Mouse (Mus musculus) MEL (cell line): ENCODE results near the gene Rcc1. TPM values are rescaled to one million over a fixed set of nuclear protein-coding genes. Genes with fewer than 3 reads are reported as not detected.

Source experiments
- DNase-seq: peaks from one replicate; pipeline ENCODE4 v3.0.0; 2011; ENCODE audit warnings: low read depth, low spot score
- H3K27ac ChIP-seq: 2 replicates; pipeline ENCODE4 v1.5.1; 2012; ENCODE audit warnings: low read depth, mild to moderate bottlenecking, control low read depth, low read length, moderate library complexity; ENCODE audit not compliant: control insufficient read depth
- H3K27me3 ChIP-seq, 2 experiments: fragments of 150-350 bp in 1 of 2; sonication (generic) in 1 of 2; 2 replicates each; pipeline ENCODE4 v1.6.1; 2012; ENCODE audit warnings: low read length in 2 of 2, mild to moderate bottlenecking in 2 of 2, improper control_type of control experiment in 1 of 2, moderate library complexity in 1 of 2; ENCODE audit not compliant: insufficient read depth in 2 of 2, control insufficient read depth in 1 of 2
- H3K36me3 ChIP-seq, 2 experiments: 2 replicates each; pipeline ENCODE4 v1.6.1; 2012 to 2014; ENCODE audit warnings: low read length in 2 of 2, improper control_type of control experiment in 1 of 2, inconsistent platforms in 1 of 2, mild to moderate bottlenecking in 1 of 2; ENCODE audit not compliant: insufficient read depth in 2 of 2, control insufficient read depth in 1 of 2
- H3K4me1 ChIP-seq, 2 experiments: fragments of 150-350 bp in 1 of 2; sonication (generic) in 1 of 2; 2 replicates each; pipeline ENCODE4 v1.6.1; 2012; ENCODE audit warnings: low read length in 2 of 2, improper control_type of control experiment in 1 of 2, mild to moderate bottlenecking in 1 of 2; ENCODE audit not compliant: insufficient read depth in 2 of 2, control insufficient read depth in 1 of 2
- H3K4me3 ChIP-seq, 2 experiments: fragments of 150-350 bp in 1 of 2; sonication (generic) in 1 of 2; 2 replicates each; pipeline ENCODE4 v1.5.1; 2012; ENCODE audit warnings: low read depth in 2 of 2, low read length in 2 of 2, mild to moderate bottlenecking in 2 of 2, moderate library complexity in 2 of 2, control low read depth in 1 of 2, improper control_type of control experiment in 1 of 2; ENCODE audit not compliant: control insufficient read depth in 1 of 2, insufficient read depth in 1 of 2
- H3K79me2 ChIP-seq: 2 replicates; pipeline ENCODE4 v1.6.1; 2012; ENCODE audit warnings: mild to moderate bottlenecking, low read length, moderate library complexity; ENCODE audit not compliant: control insufficient read depth, poor library complexity, insufficient read depth
- H3K9ac ChIP-seq: 2 replicates; pipeline ENCODE4 v1.6.1; 2012; ENCODE audit warnings: low read depth, mild to moderate bottlenecking, control low read depth, low read length, moderate library complexity; ENCODE audit not compliant: control insufficient read depth, poor library complexity, severe bottlenecking
- H3K9me3 ChIP-seq: fragments of 150-350 bp; sonication (generic); replicated peaks from 2 replicates; pipeline ENCODE4 v1.6.1; 2012; ENCODE audit warnings: mild to moderate bottlenecking, low read length, improper control_type of control experiment, moderate library complexity; ENCODE audit not compliant: insufficient read depth
- CHD1 ChIP-seq: IDR thresholded peaks from 2 replicates; pipeline ENCODE4 v1.6.1; 2012; ENCODE audit warnings: low read depth, mild to moderate bottlenecking, inconsistent platforms, low read length, improper control_type of control experiment
- CHD2 ChIP-seq: IDR thresholded peaks from 2 replicates; pipeline ENCODE4 v1.6.1; 2011; ENCODE audit warnings: low read length, improper control_type of control experiment
- CTCF ChIP-seq, 3 experiments: IDR thresholded peaks in 2 of 3; conservative IDR thresholded peaks in 1 of 3; 2 replicates each; pipeline ENCODE4 v1.5.1; 2011 to 2012; ENCODE audit warnings: low read length in 3 of 3, low read depth in 2 of 3, mild to moderate bottlenecking in 2 of 3, improper control_type of control experiment in 1 of 3, inconsistent platforms in 1 of 3, mixed read lengths in 1 of 3, moderate library complexity in 1 of 3; ENCODE audit not compliant: control insufficient read depth in 1 of 3, insufficient read depth in 1 of 3, poor library complexity in 1 of 3, severe bottlenecking in 1 of 3
- E2F4 ChIP-seq: IDR thresholded peaks from 2 replicates; pipeline ENCODE4 v1.6.1; 2011; ENCODE audit warnings: low read depth, low read length, improper control_type of control experiment, borderline replicate concordance
- ELF1 ChIP-seq: IDR thresholded peaks from 2 replicates; pipeline ENCODE4 v1.6.1; 2014; ENCODE audit warnings: low read depth, mild to moderate bottlenecking, inconsistent platforms, low read length, improper control_type of control experiment, moderate library complexity
- EP300 ChIP-seq, 2 experiments: IDR thresholded peaks; 2 replicates each; pipeline ENCODE4 v1.6.1; 2011; ENCODE audit warnings: improper control_type of control experiment in 2 of 2, low read length in 2 of 2, low read depth in 1 of 2, mild to moderate bottlenecking in 1 of 2
- ETS1 ChIP-seq: IDR thresholded peaks from 2 replicates; pipeline ENCODE4 v1.6.1; 2012; ENCODE audit warnings: low read depth, mild to moderate bottlenecking, inconsistent platforms, low read length, improper control_type of control experiment, moderate library complexity
- GABPA ChIP-seq: IDR thresholded peaks from 2 replicates; pipeline ENCODE4 v1.6.1; 2012; ENCODE audit warnings: low read depth, mild to moderate bottlenecking, inconsistent platforms, low read length, improper control_type of control experiment, moderate library complexity
- GATA1 ChIP-seq: IDR thresholded peaks from 2 replicates; pipeline ENCODE4 v1.6.1; 2011; ENCODE audit warnings: low read depth, low read length, improper control_type of control experiment
- HCFC1 ChIP-seq: IDR thresholded peaks from 2 replicates; pipeline ENCODE4 v1.6.1; 2012; ENCODE audit warnings: low read depth, mild to moderate bottlenecking, inconsistent platforms, low read length, improper control_type of control experiment, moderate library complexity
- JUND ChIP-seq: IDR thresholded peaks from 2 replicates; pipeline ENCODE4 v1.6.1; 2011; ENCODE audit warnings: low read depth, mild to moderate bottlenecking, improper control_type of control experiment, low read length
- KAT2A ChIP-seq: conservative IDR thresholded peaks from 2 replicates; pipeline ENCODE4 v1.6.1; 2012; ENCODE audit warnings: low read depth, low read length, improper control_type of control experiment, inconsistent platforms
- MAFK ChIP-seq: IDR thresholded peaks from 2 replicates; pipeline ENCODE4 v1.6.1; 2011; ENCODE audit warnings: low read depth, mild to moderate bottlenecking, low read length, improper control_type of control experiment, borderline replicate concordance
- MAZ ChIP-seq: IDR thresholded peaks from 2 replicates; pipeline ENCODE4 v1.6.1; 2012; ENCODE audit warnings: low read depth, mild to moderate bottlenecking, inconsistent platforms, low read length, improper control_type of control experiment
- MEF2A ChIP-seq: IDR thresholded peaks from 2 replicates; pipeline ENCODE4 v1.6.1; 2014; ENCODE audit warnings: low read depth, mild to moderate bottlenecking, inconsistent platforms, low read length, improper control_type of control experiment; ENCODE audit not compliant: poor library complexity, insufficient replicate concordance, severe bottlenecking; ENCODE audit errors: extremely low read depth
- MXI1 ChIP-seq: IDR thresholded peaks from 2 replicates; pipeline ENCODE4 v1.6.1; 2011; ENCODE audit warnings: mild to moderate bottlenecking, low read depth, low read length, improper control_type of control experiment
- MYB ChIP-seq: IDR thresholded peaks from 2 replicates; pipeline ENCODE4 v1.6.1; 2011; ENCODE audit warnings: mild to moderate bottlenecking, low read depth, low read length, improper control_type of control experiment
- MYC ChIP-seq: IDR thresholded peaks from 2 replicates; pipeline ENCODE4 v1.6.1; 2011; ENCODE audit warnings: low read depth, mild to moderate bottlenecking, low read length, improper control_type of control experiment, moderate library complexity
- NELFE ChIP-seq: IDR thresholded peaks from 2 replicates; pipeline ENCODE4 v1.6.1; 2011; ENCODE audit warnings: low read depth, low read length, improper control_type of control experiment
- POLR2A ChIP-seq, 2 experiments: IDR thresholded peaks; 2 replicates each; pipeline ENCODE4 v1.6.1; 2011 to 2012; ENCODE audit warnings: low read length in 2 of 2, mild to moderate bottlenecking in 2 of 2, control low read depth in 1 of 2, improper control_type of control experiment in 1 of 2, low read depth in 1 of 2, moderate library complexity in 1 of 2; ENCODE audit not compliant: control insufficient read depth in 1 of 2, insufficient read depth in 1 of 2, poor library complexity in 1 of 2
- POLR2AphosphoS2 ChIP-seq: IDR thresholded peaks from 2 replicates; pipeline ENCODE4 v1.6.1; 2011; ENCODE audit warnings: low read length, improper control_type of control experiment
- POLR2AphosphoS5 ChIP-seq: IDR thresholded peaks from 2 replicates; pipeline ENCODE4 v1.6.1; 2012; ENCODE audit warnings: low read depth, borderline replicate concordance, mild to moderate bottlenecking, inconsistent platforms, low read length, moderate library complexity, mixed read lengths
- RAD21 ChIP-seq: IDR thresholded peaks from 2 replicates; pipeline ENCODE4 v1.6.1; 2011; ENCODE audit warnings: mild to moderate bottlenecking, low read depth, low read length, improper control_type of control experiment
- RCOR1 ChIP-seq: IDR thresholded peaks from 2 replicates; pipeline ENCODE4 v1.6.1; 2012; ENCODE audit warnings: low read depth, mild to moderate bottlenecking, inconsistent platforms, low read length, improper control_type of control experiment
- SIN3A ChIP-seq: IDR thresholded peaks from 2 replicates; pipeline ENCODE4 v1.6.1; 2012; ENCODE audit warnings: low read length, improper control_type of control experiment, inconsistent platforms
- SMC3 ChIP-seq: IDR thresholded peaks from 2 replicates; pipeline ENCODE4 v1.6.1; 2011; ENCODE audit warnings: low read depth, low read length, improper control_type of control experiment
- TAL1 ChIP-seq: IDR thresholded peaks from 2 replicates; pipeline ENCODE4 v1.6.1; 2012; ENCODE audit warnings: mild to moderate bottlenecking, inconsistent platforms, low read length, moderate library complexity, mixed read lengths
- TBP ChIP-seq: IDR thresholded peaks from 2 replicates; pipeline ENCODE4 v1.8.0; 2011; ENCODE audit warnings: low read depth, low read length, improper control_type of control experiment
- TCF12 ChIP-seq: IDR thresholded peaks from 2 replicates; pipeline ENCODE4 v1.6.1; 2014; ENCODE audit warnings: low read depth, mild to moderate bottlenecking, inconsistent platforms, low read length, improper control_type of control experiment, moderate library complexity
- UBTF ChIP-seq: IDR thresholded peaks from 2 replicates; pipeline ENCODE4 v1.6.1; 2012; ENCODE audit warnings: low read depth, mild to moderate bottlenecking, inconsistent platforms, low read length, improper control_type of control experiment, moderate library complexity, borderline replicate concordance; ENCODE audit not compliant: insufficient read depth
- USF1 ChIP-seq: IDR thresholded peaks from 2 replicates; pipeline ENCODE4 v1.6.1; 2014; ENCODE audit warnings: low read depth, mild to moderate bottlenecking, inconsistent platforms, low read length, improper control_type of control experiment, moderate library complexity
- USF2 ChIP-seq, 2 experiments: IDR thresholded peaks; 2 replicates each; pipeline ENCODE4 v1.6.1; 2011 to 2012; ENCODE audit warnings: improper control_type of control experiment in 2 of 2, low read length in 2 of 2, borderline replicate concordance in 1 of 2, inconsistent platforms in 1 of 2, low read depth in 1 of 2, mild to moderate bottlenecking in 1 of 2; ENCODE audit not compliant: insufficient read depth in 1 of 2
- ZC3H11A ChIP-seq: IDR thresholded peaks from 2 replicates; pipeline ENCODE4 v1.6.1; 2012; ENCODE audit warnings: low read depth, mild to moderate bottlenecking, inconsistent platforms, low read length, improper control_type of control experiment
- ZKSCAN1 ChIP-seq: IDR thresholded peaks from 2 replicates; pipeline ENCODE4 v1.6.1; 2012; ENCODE audit warnings: low read depth, mild to moderate bottlenecking, inconsistent platforms, low read length, improper control_type of control experiment, moderate library complexity
- ZMIZ1 ChIP-seq: IDR thresholded peaks from 2 replicates; pipeline ENCODE4 v1.6.1; 2012; ENCODE audit warnings: low read depth, mild to moderate bottlenecking, inconsistent platforms, low read length, improper control_type of control experiment, moderate library complexity
- ZNF384 ChIP-seq: IDR thresholded peaks from 2 replicates; pipeline ENCODE4 v1.6.1; 2012; ENCODE audit warnings: low read depth, mild to moderate bottlenecking, inconsistent platforms, low read length, improper control_type of control experiment
- polyA plus RNA-seq, 2 experiments: library from polyadenylated mRNA; stranded (reverse) in 1 of 2; unstranded in 1 of 2; fragments of >175 nt in 1 of 2; fragments of >200 nt in 1 of 2; gene quantifications; 2 replicates each; pipeline versions ENCODE4 v1.2.1 to v1.2.4; 2012; ENCODE audit warnings: low replicate concordance in 2 of 2, low read depth in 1 of 2; ENCODE audit not compliant: insufficient read length in 2 of 2, insufficient read depth in 1 of 2, missing spikeins in 1 of 2
- total RNA-seq: library from RNA; depleted of rRNA; stranded (reverse); fragments of 300-350 nt; gene quantifications from 2 replicates; pipeline ENCODE4 v1.2.3, GENCODE M21; 2012

Rcc1 gene
- total and polyA plus RNA-seq, 3 experiments = 83.6 to 186 (median 147) TPM

GRCm38 (mm10) chr4:132329115-132329834, 24.1 kb downstream of the Rcc1 start, which contains the start of gene Trnau1ap:
TSS of gene Trnau1ap (minus strand) at chr4:132329538.
- H3K9ac ChIP-seq = peak within 1 kb of the TSS; percentile 87
- H3K4me3 ChIP-seq = peak within 1 kb of the TSS; percentile 81 to 89
- H3K4me1 ChIP-seq = peaks cover 4 to 14% of the 10 kb centered on the region in 2 experiments; a peak in 3 of 4 replicates
- DNase-seq = peak; percentile 96
- no peaks in the 10 kb centered on the region for H3K27me3 ChIP-seq
- peak within 1 kb of the TSS; percentile 91 for H3K27ac ChIP-seq
- H3K79me2 ChIP-seq = peaks cover 13% of the 10 kb centered on the region
- H3K9me3 ChIP-seq = no peaks in the 10 kb centered on the region
- H3K36me3 ChIP-seq = peaks cover 4 to 9% of the 10 kb centered on the region in 2 experiments; a peak in 3 of 4 replicates
- TF ChIP-seq KAT2A (peak; percentile 35; the same call in 1 of the 2 replicates), ZKSCAN1 (no peak; the same call in 1 of the 2 replicates), MXI1 (peak; percentile 90; the same call in 1 of the 2 replicates), TAL1 (no peak), MYC (peak; percentile 83; the same call in 1 of the 2 replicates), NELFE (peak; percentile 97), GABPA (no peak), EP300 (IDR thresholded peaks at IDR 0.05; ENCODE audit: low read depth in 1 of 2, low read length in 2 of 2) (0 out of 4 replicates have a peak, but pooled peaks of 1 of the 2 experiments have one; percentile 6), ETS1 (peak; percentile 41; the same call in 1 of the 2 replicates), CHD2 (no peak), POLR2A (IDR thresholded peaks at IDR 0.05; ENCODE audit: control insufficient read depth in 1 of 2, insufficient read depth in 1 of 2, low read depth in 1 of 2, low read length in 2 of 2, poor library complexity in 1 of 2) (peak; percentile 92 to 96), UBTF (peak; percentile 66; the same call in 1 of the 2 replicates), MAFK (no peak), GATA1 (no peak), CHD1 (no peak), ZMIZ1 (peak; percentile 90), TBP (peak; percentile 32; the same call in 1 of the 2 replicates), MYB (no peak), TCF12 (peak; percentile 68), POLR2AphosphoS2 (peak; percentile 92), RCOR1 (no peak), HCFC1 (peak; percentile 77; the same call in 1 of the 2 replicates), ELF1 (peak; percentile 83), RAD21 (no peak), E2F4 (no peak), SIN3A (peak; percentile 84), USF2 (IDR thresholded peaks at IDR 0.05; ENCODE audit: borderline replicate concordance in 1 of 2, insufficient read depth in 1 of 2, low read depth in 1 of 2, low read length in 2 of 2) (no peak), USF1 (no peak), CTCF (IDR thresholded peaks at IDR 0.05 in 2 of 3, conservative IDR thresholded peaks at IDR 0.05 in 1 of 3; ENCODE audit: control insufficient read depth in 1 of 3, insufficient read depth in 1 of 3, low read depth in 2 of 3, low read length in 3 of 3, poor library complexity in 1 of 3, severe bottlenecking in 1 of 3) (no peak), JUND (no peak), POLR2AphosphoS5 (peak; percentile 51; the same call in 1 of the 2 replicates), MAZ (peak; percentile 99), ZNF384 (no peak), MEF2A (no peak), SMC3 (peak; percentile 18; the same call in 1 of the 2 replicates), ZC3H11A (no peak)
